Mouse (Mus musculus) liver, embryonic 12.5 days (tissue): ENCODE data around the gene Nhsl1. TPM values are rescaled to one million over a fixed set of nuclear protein-coding genes. Genes with fewer than 3 reads are reported as not detected.

Experiments used
- ATAC-seq: fragments of 200-750 bp; cut with Nextera tagmentation; 2 replicates; pipeline ENCODE4 v1.8.0; 2017; ENCODE audit warnings: moderate number of reproducible peaks, mild to moderate bottlenecking, moderate library complexity
- H3K27ac ChIP-seq: fragments of 300-500 bp; sonication (generic); 2 replicates; pipeline ENCODE4 v1.5.1; 2016; ENCODE audit warnings: mild to moderate bottlenecking
- H3K27me3 ChIP-seq: fragments of 300-500 bp; sonication (generic); replicated peaks from 2 replicates; pipeline ENCODE4 v1.6.1; 2016; ENCODE audit warnings: mild to moderate bottlenecking, moderate library complexity
- H3K36me3 ChIP-seq: fragments of 300-500 bp; sonication (generic); 2 replicates; pipeline ENCODE4 v1.6.1; 2016; ENCODE audit warnings: mild to moderate bottlenecking, moderate library complexity
- H3K4me1 ChIP-seq: fragments of 300-500 bp; sonication (generic); 2 replicates; pipeline ENCODE4 v1.6.1; 2016
- H3K4me2 ChIP-seq: fragments of 300-500 bp; sonication (generic); 2 replicates; pipeline ENCODE4 v1.6.1; 2016; ENCODE audit warnings: mild to moderate bottlenecking, moderate library complexity
- H3K4me3 ChIP-seq: fragments of 300-500 bp; sonication (generic); 2 replicates; pipeline ENCODE4 v1.5.1; 2016; ENCODE audit warnings: mild to moderate bottlenecking, moderate library complexity
- H3K9ac ChIP-seq: fragments of 300-500 bp; sonication (generic); 2 replicates; pipeline ENCODE4 v1.6.1; 2016; ENCODE audit warnings: mild to moderate bottlenecking, moderate library complexity
- H3K9me3 ChIP-seq: fragments of 300-500 bp; sonication (generic); replicated peaks from 2 replicates; pipeline ENCODE4 v1.6.1; 2016; ENCODE audit warnings: mild to moderate bottlenecking, moderate library complexity
- WGBS: fragments of 180-500 bp; shearing (Covaris S2); methylation state at CpG from one replicate; pipeline ENCODE4 v1.1.7; 2016; ENCODE audit not compliant: insufficient replicate concordance; 5-methylcytosine and 5-hydroxymethylcytosine counted together
- polyA plus RNA-seq: library from polyadenylated mRNA; unstranded; fragments of >200 nt; fragmentation: Nextera tagmentation; extraction: Ambion mirVana; gene quantifications from 2 replicates; pipeline ENCODE4 v1.2.1, GENCODE M21; 2016

Nhsl1 gene
- polyA plus RNA-seq, 1 experiment from 2014 or later, result 0.97 TPM

GRCm38 (mm10) chr10:18408128-18408527 is 89.3 kb downstream of the Nhsl1 start:
- peak overlapping the region; percentile 49 for H3K4me3 ChIP-seq
- no peak overlapping the region for H3K27ac ChIP-seq
- H3K4me1 ChIP-seq, result peaks cover 16% of the 10 kb centered on the region
- H3K27me3 ChIP-seq, result no peaks in the 10 kb centered on the region
- no peak overlapping the region for H3K9ac ChIP-seq
- H3K4me2 ChIP-seq, result peak overlapping the region; percentile 70
- no peaks in the 10 kb centered on the region for H3K36me3 ChIP-seq
- no peaks in the 10 kb centered on the region for H3K9me3 ChIP-seq
- 45% methylated on average over 11 of the region's 11 CpGs for WGBS
- ATAC-seq, result no peak

GRCm38 (mm10) chr10:18408635-18409034 is 89.8 kb downstream of the Nhsl1 start:
- Histone ChIP-seq H3K4me2 (0 out of 2 replicates have a peak overlapping the region, but pooled peaks have one; percentile 70), H3K4me3 (no peak overlapping the region)

GRCm38 (mm10) chr10:18409068-18409467 is 90.3 kb downstream of the Nhsl1 start:
- Histone ChIP-seq H3K27ac (no peak overlapping the region), H3K27me3 (no peaks in the 10 kb centered on the region), H3K4me3 (no peak overlapping the region), H3K9ac (no peak overlapping the region), H3K36me3 (no peaks in the 10 kb centered on the region), H3K9me3 (no peaks in the 10 kb centered on the region), H3K4me2 (no peak overlapping the region), H3K4me1 (peaks cover 16% of the 10 kb centered on the region)
- 59% methylated on average over 2 of the region's 2 CpGs for WGBS
- ATAC-seq, result no peak

More at GRCm38 (mm10) chr10:18408635-18409034, 89.8 kb downstream of the Nhsl1 start:
- Histone ChIP-seq H3K27ac (no peak overlapping the region), H3K9ac (no peak overlapping the region), H3K4me1 (peaks cover 16% of the 10 kb centered on the region), H3K36me3 (no peaks in the 10 kb centered on the region), H3K9me3 (no peaks in the 10 kb centered on the region), H3K27me3 (no peaks in the 10 kb centered on the region)
- no peak for ATAC-seq
- WGBS, result 74% methylated on average over 9 of the region's 9 CpGs

- no peaks in the 10 kb centered on the region for H3K36me3 ChIP-seq
- H3K4me1 ChIP-seq, result peaks cover 16% of the 10 kb centered on the region
- no peak overlapping the region for H3K27ac ChIP-seq
- 60% methylated on average over 2 of the region's 2 CpGs for WGBS
- no peak overlapping the region for H3K4me3 ChIP-seq
- H3K4me2 ChIP-seq, result no peak overlapping the region
- no peaks in the 10 kb centered on the region for H3K27me3 ChIP-seq
- H3K9me3 ChIP-seq, result no peaks in the 10 kb centered on the region
- no peak for ATAC-seq
- H3K9ac ChIP-seq, result no peak overlapping the region
These were observed 92.5 kb downstream of the Nhsl1 start for GRCm38 (mm10) chr10:18411266-18411665.

- Histone ChIP-seq H3K27ac (no peak overlapping the region), H3K36me3 (no peaks in the 10 kb centered on the region), H3K4me1 (no peaks in the 10 kb centered on the region), H3K4me3 (no peak overlapping the region), H3K9ac (no peak overlapping the region), H3K27me3 (no peaks in the 10 kb centered on the region), H3K9me3 (no peaks in the 10 kb centered on the region), H3K4me2 (no peak overlapping the region)
- no peak for ATAC-seq
- 75% methylated on average over 11 of the region's 11 CpGs for WGBS
These were observed 97.2 kb downstream of the Nhsl1 start for GRCm38 (mm10) chr10:18415946-18416345.

GRCm38 (mm10) chr10:18418160-18418559 is 99.4 kb downstream of the Nhsl1 start:
- no peak for ATAC-seq

GRCm38 (mm10) chr10:18419508-18419907 is 100.7 kb downstream of the Nhsl1 start:
- no peak overlapping the region for H3K9ac ChIP-seq
- no peak for ATAC-seq
- no peak overlapping the region for H3K4me2 ChIP-seq
- no peak overlapping the region for H3K4me3 ChIP-seq
- H3K9me3 ChIP-seq, result no peaks in the 10 kb centered on the region
- peaks cover 6% of the 10 kb centered on the region for H3K4me1 ChIP-seq
- no peaks in the 10 kb centered on the region for H3K27me3 ChIP-seq
- H3K36me3 ChIP-seq, result no peaks in the 10 kb centered on the region
- no peak overlapping the region for H3K27ac ChIP-seq
- 62% methylated on average over 10 of the region's 10 CpGs for WGBS

More at GRCm38 (mm10) chr10:18418160-18418559, 99.4 kb downstream of the Nhsl1 start:
- Histone ChIP-seq H3K27ac (no peak overlapping the region), H3K36me3 (no peaks in the 10 kb centered on the region), H3K4me2 (no peak overlapping the region), H3K9ac (no peak overlapping the region), H3K4me1 (no peaks in the 10 kb centered on the region), H3K27me3 (no peaks in the 10 kb centered on the region), H3K4me3 (no peak overlapping the region), H3K9me3 (no peaks in the 10 kb centered on the region)
- WGBS, result 55% methylated on average over 7 of the region's 7 CpGs

- H3K36me3 ChIP-seq, result no peaks in the 10 kb centered on the region
- H3K4me2 ChIP-seq, result no peak overlapping the region
- peaks cover 7% of the 10 kb centered on the region for H3K4me1 ChIP-seq
- H3K27ac ChIP-seq, result no peak overlapping the region
- ATAC-seq, result no peak
- H3K4me3 ChIP-seq, result no peak overlapping the region
- H3K9me3 ChIP-seq, result no peaks in the 10 kb centered on the region
- 62% methylated on average over 6 of the region's 6 CpGs for WGBS
- no peak overlapping the region for H3K9ac ChIP-seq
- no peaks in the 10 kb centered on the region for H3K27me3 ChIP-seq
These were observed 101.6 kb downstream of the Nhsl1 start for GRCm38 (mm10) chr10:18420259-18421000.

- peaks cover 7% of the 10 kb centered on the region for H3K4me1 ChIP-seq
- H3K27ac ChIP-seq, result no peak overlapping the region
- no peak for ATAC-seq
- no peak overlapping the region for H3K4me2 ChIP-seq
- H3K27me3 ChIP-seq, result no peaks in the 10 kb centered on the region
- H3K36me3 ChIP-seq, result no peaks in the 10 kb centered on the region
- WGBS, result 19% methylated on average over 3 of the region's 3 CpGs
- no peaks in the 10 kb centered on the region for H3K9me3 ChIP-seq
- H3K9ac ChIP-seq, result no peak overlapping the region
- no peak overlapping the region for H3K4me3 ChIP-seq
These were observed 104.2 kb downstream of the Nhsl1 start for GRCm38 (mm10) chr10:18422968-18423367.

- H3K36me3 ChIP-seq, result no peaks in the 10 kb centered on the region
- no peak overlapping the region for H3K9ac ChIP-seq
- no peaks in the 10 kb centered on the region for H3K9me3 ChIP-seq
- H3K27me3 ChIP-seq, result no peaks in the 10 kb centered on the region
- no peak overlapping the region for H3K4me2 ChIP-seq
- H3K4me3 ChIP-seq, result no peak overlapping the region
- no peak overlapping the region for H3K27ac ChIP-seq
- WGBS, result 16% methylated on average over 9 of the region's 9 CpGs
- ATAC-seq, result no peak
- H3K4me1 ChIP-seq, result peaks cover 7% of the 10 kb centered on the region
These were observed 104.8 kb downstream of the Nhsl1 start for GRCm38 (mm10) chr10:18423557-18423956.

- H3K27me3 ChIP-seq, result 0 out of 2 replicates have a peak, but pooled peaks cover 6% of the 10 kb centered on the region
- WGBS, result 81% methylated on average over 9 of the region's 9 CpGs
- H3K36me3 ChIP-seq, result no peaks in the 10 kb centered on the region
- H3K9me3 ChIP-seq, result no peaks in the 10 kb centered on the region
- no peak overlapping the region for H3K4me3 ChIP-seq
- no peak overlapping the region for H3K4me2 ChIP-seq
- H3K9ac ChIP-seq, result no peak overlapping the region
- H3K27ac ChIP-seq, result no peak overlapping the region
- H3K4me1 ChIP-seq, result peaks cover 17% of the 10 kb centered on the region
- ATAC-seq, result no peak
These were observed 109.1 kb downstream of the Nhsl1 start for GRCm38 (mm10) chr10:18427866-18428265.

- WGBS, result 85% methylated on average over 3 of the region's 3 CpGs
- no peak for ATAC-seq
- Histone ChIP-seq H3K9ac (no peak overlapping the region), H3K4me2 (no peak overlapping the region), H3K36me3 (no peaks in the 10 kb centered on the region), H3K4me1 (peaks cover 11% of the 10 kb centered on the region), H3K4me3 (no peak overlapping the region), H3K9me3 (no peaks in the 10 kb centered on the region), H3K27ac (no peak overlapping the region), H3K27me3 (0 out of 2 replicates have a peak, but pooled peaks cover 6% of the 10 kb centered on the region)
These were observed 110.7 kb downstream of the Nhsl1 start for GRCm38 (mm10) chr10:18429533-18429932.
